In genomic region chr1:83878330-83879108, GRCm38 (mm10) we compare ENCODE assay signal across 25 mouse cellular contexts.
DNase-seq lines count a peak whose midpoint lies in the region; ATAC-seq lines count a peak whose summit lies in the region.
"Had no signal": no experiment of that assay in that cellular context is flagged by ENCODE, and none has a peak within 500 bp of the region (broad histone marks: within the 10 kb centered on the region; RNA-seq: fewer than 3 reads in every experiment).

No protein-coding gene starts in this region.

- H3K9ac ChIP-seq in kidney, embryonic 15.5 days: no peak overlapping the region
- no peak overlapping the region for H3K9ac ChIP-seq in midbrain, embryonic 13.5 days (replicated peaks)
- H3K9ac ChIP-seq in midbrain, embryonic 15.5 days: no peak overlapping the region
- H3K9ac ChIP-seq in hindbrain, embryonic 14.5 days: no peak overlapping the region
- H3K9ac ChIP-seq in neural tube, embryonic 13.5 days: no peak overlapping the region
- H3K9ac ChIP-seq: embryonic facial prominence, embryonic 12.5 days; heart, embryonic 15.5 days; limb, embryonic 13.5 days; midbrain, embryonic 12.5 days had no signal

- H3K4me3 ChIP-seq in kidney, embryonic 15.5 days (replicated peaks): no peak overlapping the region
- H3K4me3 ChIP-seq in midbrain, embryonic 13.5 days (replicated peaks): no peak overlapping the region
- H3K4me3 ChIP-seq in midbrain, embryonic 15.5 days: no peak overlapping the region
- H3K4me3 ChIP-seq in hindbrain, embryonic 14.5 days (replicated peaks; ENCODE audit: low read length): no peak overlapping the region
- H3K4me3 ChIP-seq in neural tube, embryonic 13.5 days: no peak overlapping the region
- H3K4me3 ChIP-seq: embryonic facial prominence, embryonic 12.5 days; heart, embryonic 10.5 days; heart, embryonic 15.5 days; limb, embryonic 13.5 days; megakaryocyte, embryonic 14.5 days; midbrain, embryonic 12.5 days had no signal

- no peak for DNase-seq in kidney, adult 8-10 months
- no peak for DNase-seq in hindbrain, embryonic 14.5 days (ENCODE audit: low spot score)
- DNase-seq: adrenal gland, postnatal 25 days; B cell, adult 2 months; cerebellum, adult 11-12 months; cerebellum, adult 9-11 months; gastrocnemius, postnatal 25 days; heart, adult 11 months; kidney, postnatal 25 days; lung, postnatal 4 days; thymus, postnatal 4 days had no signal

- peak; percentile 95 for ATAC-seq in kidney, embryonic 15.5 days (replicated peaks; ENCODE audit: low FRiP score)
- peak; percentile 67; the same call in 1 of the 2 replicates for ATAC-seq in midbrain, embryonic 13.5 days
- no peak; the same call in 1 of the 2 replicates for ATAC-seq in midbrain, embryonic 15.5 days (replicated peaks)
- peak; percentile 31; the same call in 1 of the 2 replicates for ATAC-seq in hindbrain, embryonic 14.5 days (ENCODE audit: low FRiP score)
- ATAC-seq in neural tube, embryonic 13.5 days (ENCODE audit: low read depth): peak; percentile 64
- ATAC-seq: forebrain, embryonic 14.5 days; intestine, embryonic 16.5 days; lung, postnatal 0 days had no signal

- 47% methylated on average over 8 of the region's 8 CpGs for WGBS in kidney, embryonic 15.5 days
- WGBS in midbrain, embryonic 13.5 days: 83% methylated on average over 8 of the region's 8 CpGs
- WGBS in midbrain, embryonic 15.5 days: 78% methylated on average over 8 of the region's 8 CpGs
- WGBS in hindbrain, embryonic 14.5 days: 65% methylated on average over 8 of the region's 8 CpGs
- WGBS in neural tube, embryonic 13.5 days: 58% methylated on average over 8 of the region's 8 CpGs

- peaks cover 3% of the 10 kb centered on the region; the same call in 1 of the 2 replicates for H3K4me1 ChIP-seq in kidney, embryonic 15.5 days
- no peaks in the 10 kb centered on the region for H3K4me1 ChIP-seq in midbrain, embryonic 13.5 days (replicated peaks)
- no peaks in the 10 kb centered on the region for H3K4me1 ChIP-seq in midbrain, embryonic 15.5 days
- no peaks in the 10 kb centered on the region for H3K4me1 ChIP-seq in hindbrain, embryonic 14.5 days (replicated peaks; ENCODE audit: control insufficient read depth, insufficient read depth, low read length)
- no peaks in the 10 kb centered on the region; the same call in 1 of the 2 replicates for H3K4me1 ChIP-seq in neural tube, embryonic 13.5 days (replicated peaks)
- H3K4me1 ChIP-seq: embryonic facial prominence, embryonic 12.5 days; heart, embryonic 10.5 days; heart, embryonic 15.5 days; limb, embryonic 13.5 days; megakaryocyte, embryonic 14.5 days; midbrain, embryonic 12.5 days had no signal

- no peak overlapping the region for H3K27ac ChIP-seq in kidney, embryonic 15.5 days
- H3K27ac ChIP-seq in midbrain, embryonic 13.5 days: no peak overlapping the region
- H3K27ac ChIP-seq in midbrain, embryonic 15.5 days: no peak overlapping the region
- no peak overlapping the region for H3K27ac ChIP-seq in hindbrain, embryonic 14.5 days
- no peak overlapping the region; the same call in 1 of the 2 replicates for H3K27ac ChIP-seq in neural tube, embryonic 13.5 days (replicated peaks)
- H3K27ac ChIP-seq: embryonic facial prominence, embryonic 12.5 days; heart, embryonic 10.5 days; heart, embryonic 15.5 days; limb, embryonic 13.5 days; midbrain, embryonic 12.5 days had no signal

- no peak overlapping the region for H3K4me2 ChIP-seq in kidney, embryonic 15.5 days
- no peak overlapping the region for H3K4me2 ChIP-seq in midbrain, embryonic 13.5 days (replicated peaks)
- H3K4me2 ChIP-seq in midbrain, embryonic 15.5 days: no peak overlapping the region
- no peak overlapping the region for H3K4me2 ChIP-seq in hindbrain, embryonic 14.5 days (replicated peaks)
- no peak overlapping the region for H3K4me2 ChIP-seq in neural tube, embryonic 13.5 days
- H3K4me2 ChIP-seq: embryonic facial prominence, embryonic 12.5 days; heart, embryonic 15.5 days; limb, embryonic 13.5 days; liver, embryonic 11.5 days; midbrain, embryonic 12.5 days had no signal

- H3K27me3 ChIP-seq in kidney, embryonic 15.5 days: no peaks in the 10 kb centered on the region
- H3K27me3 ChIP-seq in midbrain, embryonic 13.5 days: no peaks in the 10 kb centered on the region
- no peaks in the 10 kb centered on the region for H3K27me3 ChIP-seq in midbrain, embryonic 15.5 days (replicated peaks)
- H3K27me3 ChIP-seq in hindbrain, embryonic 14.5 days (ENCODE audit: control insufficient read depth, insufficient read depth, low read length): no peaks in the 10 kb centered on the region
- no peaks in the 10 kb centered on the region for H3K27me3 ChIP-seq in neural tube, embryonic 13.5 days
- H3K27me3 ChIP-seq: embryonic facial prominence, embryonic 12.5 days; heart, embryonic 15.5 days; limb, embryonic 13.5 days; megakaryocyte, embryonic 14.5 days; midbrain, embryonic 12.5 days had no signal

- no peaks in the 10 kb centered on the region for H3K36me3 ChIP-seq in kidney, embryonic 15.5 days
- H3K36me3 ChIP-seq in midbrain, embryonic 13.5 days: no peaks in the 10 kb centered on the region
- H3K36me3 ChIP-seq in midbrain, embryonic 15.5 days (replicated peaks): no peaks in the 10 kb centered on the region
- no peaks in the 10 kb centered on the region for H3K36me3 ChIP-seq in hindbrain, embryonic 14.5 days (replicated peaks; ENCODE audit: control insufficient read depth, insufficient read depth)
- H3K36me3 ChIP-seq in neural tube, embryonic 13.5 days: no peaks in the 10 kb centered on the region
- H3K36me3 ChIP-seq: embryonic facial prominence, embryonic 12.5 days; heart, embryonic 10.5 days; heart, embryonic 15.5 days; limb, embryonic 13.5 days; midbrain, embryonic 12.5 days had no signal

- H3K9me3 ChIP-seq in kidney, embryonic 15.5 days (replicated peaks): no peaks in the 10 kb centered on the region
- H3K9me3 ChIP-seq in midbrain, embryonic 13.5 days: no peaks in the 10 kb centered on the region
- no peaks in the 10 kb centered on the region for H3K9me3 ChIP-seq in midbrain, embryonic 15.5 days
- H3K9me3 ChIP-seq in hindbrain, embryonic 14.5 days (ENCODE audit: control insufficient read depth, low read length): no peaks in the 10 kb centered on the region
- H3K9me3 ChIP-seq in neural tube, embryonic 13.5 days: no peaks in the 10 kb centered on the region
- H3K9me3 ChIP-seq: embryonic facial prominence, embryonic 12.5 days; heart, embryonic 10.5 days; heart, embryonic 15.5 days; limb, embryonic 13.5 days; midbrain, embryonic 12.5 days had no signal
